Comparison of ENCODE assay signal across 8 mouse cellular contexts in the genomic region with DNA sequence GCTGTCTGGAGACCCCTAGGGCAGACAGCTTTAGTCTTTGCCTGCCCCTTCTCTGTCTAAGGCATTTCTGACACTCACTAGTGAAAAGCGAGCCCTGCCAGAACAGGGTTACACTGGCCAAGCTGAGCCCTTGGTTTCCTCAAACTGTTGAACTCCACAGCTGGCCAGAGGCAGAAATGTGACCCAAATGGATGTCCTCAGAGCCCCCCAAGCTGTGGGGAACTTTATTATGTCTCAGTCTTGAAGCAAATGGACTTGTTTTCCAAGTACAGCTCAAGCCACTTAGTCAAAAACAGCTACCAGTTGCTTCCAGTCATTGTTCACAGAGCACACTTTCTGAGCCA. TPM values are rescaled to one million over a fixed set of nuclear protein-coding genes. Genes with fewer than 3 reads are reported as not detected.
DNase-seq lines count a peak whose midpoint lies in the region; ATAC-seq and TF ChIP-seq lines count a peak whose summit lies in the region.
"Had no signal": no experiment of that assay in that cellular context is flagged by ENCODE, and none has a peak within 500 bp of the region (broad histone marks: within the 10 kb centered on the region; RNA-seq: fewer than 3 reads in every experiment).

No protein-coding gene starts in this region.

- peak overlapping the region; percentile 45; the same call in 1 of the 2 replicates for H3K9ac ChIP-seq in ES-E14 (ENCODE audit: insufficient read depth, low read depth, low read length, poor library complexity, severe bottlenecking)
- H3K9ac ChIP-seq in embryonic facial prominence, embryonic 11.5 days (replicated peaks; ENCODE audit: low read length), result no peak overlapping the region; the same call in 1 of the 2 replicates
- no peak overlapping the region for H3K9ac ChIP-seq in limb, embryonic 12.5 days (replicated peaks)

- peak overlapping the region; percentile 99 for H3K27ac ChIP-seq in ES-E14 (ENCODE audit: insufficient read depth, low read depth, low read length, poor library complexity, severe bottlenecking)
- H3K27ac ChIP-seq in embryonic facial prominence, embryonic 11.5 days (replicated peaks; ENCODE audit: low read depth, low read length), result no peak overlapping the region
- H3K27ac ChIP-seq in limb, embryonic 12.5 days, result peak overlapping the region; percentile 74
- H3K27ac ChIP-seq: left cerebral cortex, adult 2 months had no signal

- DNase-seq in kidney, adult 18-20 months, result peak; percentile 8
- no peak for DNase-seq in kidney, adult 8-10 months
- DNase-seq in ES-E14 (ENCODE audit: low read depth, low spot score), result no peak
- no peak for DNase-seq in embryonic facial prominence, embryonic 11.5 days (ENCODE audit: low spot score)
- no peak for DNase-seq in adrenal gland, adult 2 months
- no peak for DNase-seq in cerebellum, adult 18-20 months

- ATAC-seq in embryonic facial prominence, embryonic 11.5 days (replicated peaks; ENCODE audit: insufficient number of reproducible peaks, low FRiP score, low TSS enrichment, low read depth), result 0 out of 2 replicates have a peak, but pooled peaks have one; percentile 17
- no peak for ATAC-seq in limb, embryonic 12.5 days (ENCODE audit: insufficient number of reproducible peaks, insufficient read depth, low FRiP score, low TSS enrichment, low read depth)

- H3K4me2 ChIP-seq in embryonic facial prominence, embryonic 11.5 days (ENCODE audit: low read depth, low read length), result peak overlapping the region; percentile 58
- H3K4me2 ChIP-seq in limb, embryonic 12.5 days, result peak overlapping the region; percentile 68

- 13% methylated on average over 1 of the region's 1 CpGs for WGBS in embryonic facial prominence, embryonic 11.5 days
- 7% methylated on average over 1 of the region's 1 CpGs for WGBS in limb, embryonic 12.5 days

- H3K27me3 ChIP-seq in embryonic facial prominence, embryonic 11.5 days (ENCODE audit: control insufficient read depth, insufficient read depth, low read length), result no peaks in the 10 kb centered on the region
- H3K27me3 ChIP-seq in limb, embryonic 12.5 days, result no peaks in the 10 kb centered on the region

- H3K4me1 ChIP-seq in ES-E14 (ENCODE audit: control insufficient read depth in 2 of 2, insufficient read depth in 2 of 2, low read length in 2 of 2, poor library complexity in 1 of 2), result peaks cover 9 to 22% of the 10 kb centered on the region in 2 experiments; a peak in 3 of 4 replicates
- H3K4me1 ChIP-seq in embryonic facial prominence, embryonic 11.5 days (ENCODE audit: control insufficient read depth, insufficient read depth, low read length), result peaks cover 8% of the 10 kb centered on the region
- peaks cover 24% of the 10 kb centered on the region for H3K4me1 ChIP-seq in limb, embryonic 12.5 days (replicated peaks)

- no peak overlapping the region for H3K4me3 ChIP-seq in ES-E14 (ENCODE audit: insufficient read depth in 1 of 2, low read depth in 1 of 2, low read length in 2 of 2, poor library complexity in 1 of 2, severe bottlenecking in 1 of 2)
- no peak overlapping the region for H3K4me3 ChIP-seq in embryonic facial prominence, embryonic 11.5 days (ENCODE audit: low read depth, low read length)
- no peak overlapping the region for H3K4me3 ChIP-seq in limb, embryonic 12.5 days (replicated peaks)

- in situ Hi-C loops in ES-E14 (cut with MboI; ENCODE audit: low sequenced_read_pairs in 2 of 2, unreplicated experiment in 2 of 2), result no loop called here

- H3K36me3 ChIP-seq in ES-E14 (ENCODE audit: control insufficient read depth, insufficient read depth, low read length, poor library complexity, severe bottlenecking), result no peaks in the 10 kb centered on the region
- H3K36me3 ChIP-seq in embryonic facial prominence, embryonic 11.5 days (replicated peaks; ENCODE audit: control insufficient read depth, insufficient read depth, low read depth, low read length), result no peaks in the 10 kb centered on the region
- H3K36me3 ChIP-seq in limb, embryonic 12.5 days, result no peaks in the 10 kb centered on the region

- no peaks in the 10 kb centered on the region for H3K9me3 ChIP-seq in ES-E14 (ENCODE audit: control insufficient read depth, insufficient read depth, low read depth, low read length)
- no peaks in the 10 kb centered on the region for H3K9me3 ChIP-seq in embryonic facial prominence, embryonic 11.5 days (replicated peaks; ENCODE audit: control insufficient read depth, low read length)
- H3K9me3 ChIP-seq in limb, embryonic 12.5 days, result no peaks in the 10 kb centered on the region

TF ChIP-seq in ES-E14, 5 proteins besides CTCF, POLR2A, EP300 and RAD21:
- TF ChIP-seq MAFK (IDR thresholded peaks at IDR 0.05; ENCODE audit: insufficient read depth, low read depth, low read length) (no peak), ZNF384 (IDR thresholded peaks at IDR 0.05; ENCODE audit: low read depth, low read length) (no peak), CHD2 (IDR thresholded peaks at IDR 0.05; ENCODE audit: low read depth, low read length) (no peak), ZC3H11A (IDR thresholded peaks at IDR 0.05; ENCODE audit: borderline replicate concordance, low read depth, low read length) (no peak), HCFC1 (IDR thresholded peaks at IDR 0.05; ENCODE audit: borderline replicate concordance, insufficient read depth, low read length) (no peak)

RNA-seq across cellular contexts. Expression of a gene that starts 16.0 kb away (rescaled TPM):
- total RNA-seq in ES-E14 (2012; rRNA removed), result 21.4 and 23.2 TPM in 2 replicates
- 25.4 and 30.4 TPM in 2 replicates for polyA plus RNA-seq in embryonic facial prominence, embryonic 11.5 days (2014; fragmentation: Nextera tagmentation; extraction: Ambion mirVana)
- 40.3 and 43.9 TPM in 2 replicates for polyA plus RNA-seq in limb, embryonic 12.5 days (2016; fragmentation: Nextera tagmentation; extraction: Ambion mirVana)
- total RNA-seq in adrenal gland, adult 2 months (2021), result 10 to 100 TPM; 21.4 to 28.1 TPM
- polyA plus RNA-seq in adrenal gland, adult 2 months (2012; rRNA removed), result 17.5 and 23.6 TPM in 2 replicates
